Mouse (Mus musculus) spleen, adult 10 weeks (tissue): ENCODE measurements around the gene Tmem114. TPM values are rescaled to one million over a fixed set of nuclear protein-coding genes. Genes with fewer than 3 reads are reported as not detected.

Experiments
- polyA plus RNA-seq: library from polyadenylated mRNA; stranded (reverse); fragments of 350-450 nt; fragmentation: Illumina TruSeq; extraction: RNeasy Lipid Tissue Mini Kit (QIAGEN cat#74804); gene quantifications from one replicate; pipeline ENCODE4 v1.2.3, GENCODE M21; 2015; ENCODE audit warnings: low replicate concordance; ENCODE audit not compliant: insufficient read depth

Gene Tmem114
- not detected for polyA plus RNA-seq

GRCm38 (mm10) chr16:8424971-8425330 is at the start of gene Tmem114:
Gene Tmem114 (minus strand): TSS chr16:8425136.

DNA sequence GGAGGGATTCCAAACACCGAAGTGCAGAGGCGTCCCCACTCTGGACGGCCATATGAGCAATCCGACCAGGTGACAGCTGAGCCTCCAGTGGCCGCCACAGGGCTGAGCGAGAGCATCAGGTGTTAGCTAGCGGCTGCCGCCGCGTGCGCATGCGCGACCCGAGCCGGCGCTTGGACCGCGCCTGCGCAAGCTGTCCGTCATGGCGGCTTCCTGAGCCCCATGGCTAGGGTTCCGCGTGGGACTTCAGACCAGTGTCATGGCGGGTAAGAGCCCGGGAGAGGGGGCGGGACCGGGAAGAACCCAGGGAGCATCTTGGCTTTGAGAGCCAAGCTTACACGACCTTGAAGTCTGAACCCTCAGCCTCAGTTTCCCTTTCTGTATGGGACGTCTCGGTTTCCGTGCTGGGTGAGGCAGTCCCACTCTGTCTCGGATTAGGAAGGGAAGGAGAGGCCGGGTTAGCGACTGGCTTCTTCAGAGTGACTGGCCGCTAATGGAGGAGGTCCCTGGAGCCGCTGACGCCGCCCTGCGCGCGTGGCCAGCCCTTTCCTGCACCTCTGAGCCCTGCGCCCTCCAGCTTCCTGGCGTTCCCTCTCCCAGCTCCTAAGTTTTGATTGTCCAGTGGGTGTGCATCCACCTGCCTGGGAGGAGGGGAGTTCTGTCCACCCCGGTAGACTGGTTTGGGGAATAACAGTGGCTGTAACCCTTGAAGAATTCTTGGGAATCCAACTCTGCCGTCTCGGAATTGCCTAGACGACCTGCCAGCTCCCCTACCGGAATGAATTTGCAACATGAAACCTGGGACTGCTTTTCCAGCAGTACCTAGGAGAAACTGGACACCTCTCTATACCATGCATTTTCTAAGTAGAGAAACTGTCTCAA is 45.9 kb upstream of the Tmem114 start, which contains the start of gene Mettl22:
TSS of gene Mettl22 (plus strand) at position 186 of the 879 bp plus-strand sequence.

Other genes with a start within 250 kb of the Tmem114 start
- gene Mettl22, start 45.7 kb upstream of the Tmem114 start, polyA plus RNA-seq = 7.1 TPM
- 6.7 TPM for gene Abat, start 88.3 kb upstream of the Tmem114 start, polyA plus RNA-seq
- gene Pmm2, start 212.5 kb upstream of the Tmem114 start, polyA plus RNA-seq = 101 TPM
- gene Tmem186, start 212.6 kb upstream of the Tmem114 start, polyA plus RNA-seq = 17.2 TPM
- gene Carhsp1, start 247.0 kb upstream of the Tmem114 start, polyA plus RNA-seq = 34.7 TPM